Mouse (Mus musculus): Measurements from ENCODE around the gene Fut2.

DNA sequence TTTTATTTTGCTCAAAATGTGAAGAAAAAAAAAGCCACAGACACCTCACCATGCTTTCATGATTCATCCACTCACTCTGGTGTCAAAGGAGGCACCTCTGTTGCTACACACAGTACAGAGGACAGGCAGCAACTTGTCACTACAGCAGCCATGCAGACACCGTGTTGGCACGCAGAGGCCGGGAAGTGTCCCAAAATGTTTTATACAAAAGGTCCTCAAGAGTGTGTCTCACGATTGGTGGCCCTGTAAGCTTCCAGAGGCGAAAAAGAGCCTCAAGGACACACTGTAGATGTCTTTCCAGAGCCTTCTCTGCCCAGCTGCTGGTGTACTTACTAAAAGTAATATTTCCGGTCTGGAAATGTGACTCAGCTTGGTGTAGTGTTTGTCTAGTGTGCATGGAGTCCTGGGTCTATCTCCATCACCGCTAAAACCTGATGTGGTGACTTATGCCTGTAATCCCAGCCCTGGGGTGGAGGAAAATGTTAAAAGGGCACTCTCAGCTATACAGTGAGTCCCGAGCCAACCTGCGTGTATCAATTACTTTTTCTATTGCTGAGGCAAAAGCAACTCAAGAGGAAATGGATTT, 60.4 kb downstream of the Fut2 start:
- TF ChIP-seq HCFC1 (IDR thresholded peaks at IDR 0.05; ENCODE audit: low read depth, low read length) (no peak), CTCF (conservative IDR thresholded peaks at IDR 0.05 in 1 of 2, IDR thresholded peaks at IDR 0.05 in 1 of 2; ENCODE audit: low read depth in 2 of 2, low read length in 2 of 2) (no peak), USF2 (conservative IDR thresholded peaks at IDR 0.05; ENCODE audit: low read depth, low read length) (no peak), RCOR1 (conservative IDR thresholded peaks at IDR 0.05; ENCODE audit: low read depth, low read length) (no peak), E2F4 (IDR thresholded peaks at IDR 0.05; ENCODE audit: insufficient replicate concordance, low read depth, low read length) (no peak), RAD21 (IDR thresholded peaks at IDR 0.05; ENCODE audit: low read depth, low read length) (no peak), EP300 (IDR thresholded peaks at IDR 0.05; ENCODE audit: low read length) (no peak), GABPA (IDR thresholded peaks at IDR 0.05; ENCODE audit: insufficient replicate concordance, low read depth, low read length) (no peak), CHD2 (IDR thresholded peaks at IDR 0.05; ENCODE audit: low read length) (no peak), UBTF (IDR thresholded peaks at IDR 0.05; ENCODE audit: low read depth, low read length) (no peak), POLR2A (IDR thresholded peaks at IDR 0.05; ENCODE audit: low read depth, low read length) (no peak), USF1 (IDR thresholded peaks at IDR 0.05; ENCODE audit: low read depth, low read length) (no peak)
